Mouse (Mus musculus) liver, embryonic 14.5 days (tissue): ENCODE results near the gene Gm45713.

Experiments used
- CTCF ChIP-seq: IDR thresholded peaks from 2 replicates; pipeline ENCODE4 v1.5.1; 2016; ENCODE audit warnings: antibody characterized with exemption, low read depth, control low read depth
- EP300 ChIP-seq: IDR thresholded peaks from 2 replicates; pipeline ENCODE4 v1.6.1; 2016; ENCODE audit warnings: antibody characterized with exemption, low read depth

DNA sequence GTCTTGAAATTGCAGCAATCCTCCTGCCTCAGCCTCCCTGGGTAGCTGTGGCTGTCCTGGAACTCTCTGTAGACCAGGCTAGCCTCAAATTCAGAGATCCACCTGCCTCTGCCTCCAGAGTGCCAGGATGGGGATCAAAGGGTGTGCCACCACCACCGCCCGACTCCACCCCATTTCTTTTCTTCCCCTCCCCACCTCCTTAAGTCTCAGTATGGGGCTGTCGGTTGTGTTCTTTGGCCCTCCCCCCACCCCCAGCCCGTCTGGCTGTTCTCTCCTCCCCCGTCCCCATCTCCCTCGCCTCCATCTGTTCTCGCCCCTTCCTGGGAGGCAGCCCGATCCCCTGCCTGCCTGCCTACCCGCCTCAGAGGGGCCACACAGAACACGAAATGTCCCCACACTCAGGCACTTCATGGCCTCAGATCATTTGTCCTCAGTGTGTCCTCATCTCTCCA, 30.9 kb upstream of the Gm45713 start:
- TF ChIP-seq EP300 (no peak), CTCF (no peak)
